Mouse (Mus musculus) heart, postnatal 0 days (tissue): Measurements from ENCODE around the gene Sestd1.

ENCODE experiments used
- CTCF ChIP-seq: IDR thresholded peaks from 2 replicates; pipeline ENCODE4 v1.5.1; 2016; ENCODE audit warnings: antibody characterized with exemption, control low read depth, low read depth
- EP300 ChIP-seq: IDR thresholded peaks from 2 replicates; pipeline ENCODE4 v1.6.1; 2016; ENCODE audit warnings: antibody characterized with exemption, low read depth

DNA sequence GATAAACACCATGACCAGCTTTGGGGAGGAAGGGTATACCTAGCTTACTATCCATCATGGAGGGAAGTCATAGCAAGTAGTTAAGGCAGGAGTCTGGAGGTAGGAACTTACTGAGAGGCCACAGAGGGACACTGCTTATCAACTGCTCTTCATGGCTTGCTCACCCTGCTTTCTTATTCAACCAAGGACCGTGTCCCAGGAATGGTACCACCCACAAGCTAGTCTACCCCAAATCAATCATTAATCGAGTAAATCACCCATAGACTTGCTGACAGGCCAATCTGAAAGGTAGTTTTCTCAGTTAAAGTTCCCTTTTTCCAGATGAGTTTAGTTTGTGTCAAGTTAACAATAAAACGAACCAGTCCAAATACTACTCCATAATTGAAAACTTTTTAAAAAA lies 117.0 kb downstream of the Sestd1 start:
- TF ChIP-seq CTCF: no peak
- no peak for TF ChIP-seq EP300
